Mouse (Mus musculus) hindbrain, embryonic 11.5 days (tissue): ENCODE data around the gene Dnah11. TPM values are rescaled to one million over a fixed set of nuclear protein-coding genes. Genes with fewer than 3 reads are reported as not detected.
"Not testable (repeated sequence)": the region's sequence is repeated elsewhere in the genome, so short reads cannot be mapped to it uniquely, and the experiment has no call there.

ENCODE experiments used
- ATAC-seq: fragments of 200-750 bp; cut with Nextera tagmentation; 2 replicates; pipeline ENCODE4 v1.8.0; 2017; ENCODE audit warnings: mild to moderate bottlenecking, moderate TSS enrichment, moderate library complexity; ENCODE audit not compliant: low FRiP score
- DNase-seq: peaks from one replicate; pipeline ENCODE4 v3.0.0-alpha.2; 2015; ENCODE audit warnings: low spot score
- H3K27ac ChIP-seq: fragments of 300-500 bp; sonication (generic); 2 replicates; pipeline ENCODE4 v1.5.1; 2014; ENCODE audit warnings: mild to moderate bottlenecking, low read depth, low read length
- H3K27me3 ChIP-seq: fragments of 300-500 bp; sonication (generic); 2 replicates; pipeline ENCODE4 v1.6.1; 2014; ENCODE audit warnings: mild to moderate bottlenecking, low read length, moderate library complexity, mixed read lengths; ENCODE audit not compliant: control insufficient read depth, insufficient read depth
- H3K36me3 ChIP-seq: fragments of 300-500 bp; sonication (generic); 2 replicates; pipeline ENCODE4 v1.6.1; 2014; ENCODE audit warnings: mild to moderate bottlenecking, low read length, moderate library complexity, mixed read lengths; ENCODE audit not compliant: control insufficient read depth, insufficient read depth
- H3K4me1 ChIP-seq: fragments of 300-500 bp; sonication (generic); replicated peaks from 2 replicates; pipeline ENCODE4 v1.6.1; 2014; ENCODE audit warnings: low read length, mixed read lengths; ENCODE audit not compliant: control insufficient read depth, insufficient read depth
- H3K4me2 ChIP-seq: fragments of 300-500 bp; sonication (generic); replicated peaks from 2 replicates; pipeline ENCODE4 v1.6.1; 2014; ENCODE audit warnings: mild to moderate bottlenecking, low read depth, low read length
- H3K4me3 ChIP-seq: fragments of 300-500 bp; sonication (generic); 2 replicates; pipeline ENCODE4 v1.5.1; 2014; ENCODE audit warnings: low read depth, low read length
- H3K9ac ChIP-seq: fragments of 300-500 bp; sonication (generic); 2 replicates; pipeline ENCODE4 v1.6.1; 2014; ENCODE audit warnings: low read depth, low read length
- H3K9me3 ChIP-seq: fragments of 300-500 bp; sonication (generic); 2 replicates; pipeline ENCODE4 v1.6.1; 2016; ENCODE audit warnings: low read length; ENCODE audit not compliant: control insufficient read depth
- WGBS: fragments of 180-500 bp; shearing (Covaris S2); extraction: QIAGEN DNeasy Blood & Tissue Kit; methylation state at CpG from one replicate; pipeline ENCODE4 v1.1.7; 2014; 5-methylcytosine and 5-hydroxymethylcytosine counted together
- polyA plus RNA-seq: library from polyadenylated mRNA; unstranded; fragments of >200 nt; fragmentation: Nextera tagmentation; extraction: Ambion mirVana; gene quantifications from 2 replicates; pipeline ENCODE4 v1.2.1, GENCODE M21; 2014

Gene Dnah11
- polyA plus RNA-seq, 1 experiment from 2014 or later: 0.43 TPM

DNA sequence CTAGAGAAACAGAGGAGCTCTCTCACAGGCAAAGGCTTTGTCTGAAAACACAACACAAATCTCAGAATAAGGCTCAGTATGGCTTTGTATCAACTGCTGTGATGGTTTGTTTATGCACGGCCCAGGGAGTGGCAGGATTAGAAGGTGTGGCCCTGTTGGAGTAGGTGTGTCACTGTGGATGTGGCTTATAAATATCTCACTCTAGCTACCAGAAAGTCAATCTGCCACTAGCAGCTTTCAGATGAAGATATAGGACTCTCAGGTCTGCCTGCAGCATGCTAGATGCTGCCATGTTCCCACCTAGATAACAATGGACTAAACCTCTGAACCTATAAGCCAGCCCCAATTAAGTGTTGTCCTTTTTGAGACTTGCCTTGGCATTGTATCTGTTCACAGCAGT, 266.8 kb downstream of the Dnah11 start:
- ATAC-seq (no peak), DNase-seq (no peak)
- WGBS: 85% methylated on average over 1 of the region's 1 CpGs
- Histone ChIP-seq H3K36me3 (no peaks in the 10 kb centered on the region), H3K4me1 (no peaks in the 10 kb centered on the region), H3K4me2 (no peak overlapping the region), H3K27me3 (no peaks in the 10 kb centered on the region), H3K9me3 (no peaks in the 10 kb centered on the region), H3K9ac (no peak overlapping the region), H3K4me3 (no peak overlapping the region), H3K27ac (no peak overlapping the region)

DNA sequence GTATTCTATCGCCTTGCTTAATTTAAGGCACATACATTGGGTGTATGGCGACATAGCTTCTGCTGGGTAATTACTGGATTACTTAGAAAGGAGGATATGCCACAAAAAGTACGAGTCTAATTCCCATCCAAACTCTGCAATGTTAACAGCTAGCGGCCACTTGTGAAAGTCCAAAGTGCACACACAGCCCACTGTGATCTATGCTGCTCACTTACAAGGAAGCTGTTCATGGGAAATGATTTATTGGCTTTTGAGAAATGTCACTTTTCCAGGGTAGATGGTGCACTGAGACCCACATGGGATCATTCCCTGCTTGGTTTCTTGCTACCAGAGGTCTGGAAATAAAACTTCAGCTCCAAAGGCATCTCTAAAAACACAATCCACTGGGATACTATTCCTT, 269.1 kb downstream of the Dnah11 start:
- Histone ChIP-seq H3K27ac (no peak overlapping the region), H3K4me3 (no peak overlapping the region), H3K27me3 (no peaks in the 10 kb centered on the region), H3K9ac (no peak overlapping the region), H3K9me3 (no peaks in the 10 kb centered on the region), H3K36me3 (no peaks in the 10 kb centered on the region), H3K4me1 (no peaks in the 10 kb centered on the region), H3K4me2 (no peak overlapping the region)
- DNase-seq (no peak), ATAC-seq (no peak)
- 92% methylated on average over 4 of the region's 4 CpGs for WGBS

DNA sequence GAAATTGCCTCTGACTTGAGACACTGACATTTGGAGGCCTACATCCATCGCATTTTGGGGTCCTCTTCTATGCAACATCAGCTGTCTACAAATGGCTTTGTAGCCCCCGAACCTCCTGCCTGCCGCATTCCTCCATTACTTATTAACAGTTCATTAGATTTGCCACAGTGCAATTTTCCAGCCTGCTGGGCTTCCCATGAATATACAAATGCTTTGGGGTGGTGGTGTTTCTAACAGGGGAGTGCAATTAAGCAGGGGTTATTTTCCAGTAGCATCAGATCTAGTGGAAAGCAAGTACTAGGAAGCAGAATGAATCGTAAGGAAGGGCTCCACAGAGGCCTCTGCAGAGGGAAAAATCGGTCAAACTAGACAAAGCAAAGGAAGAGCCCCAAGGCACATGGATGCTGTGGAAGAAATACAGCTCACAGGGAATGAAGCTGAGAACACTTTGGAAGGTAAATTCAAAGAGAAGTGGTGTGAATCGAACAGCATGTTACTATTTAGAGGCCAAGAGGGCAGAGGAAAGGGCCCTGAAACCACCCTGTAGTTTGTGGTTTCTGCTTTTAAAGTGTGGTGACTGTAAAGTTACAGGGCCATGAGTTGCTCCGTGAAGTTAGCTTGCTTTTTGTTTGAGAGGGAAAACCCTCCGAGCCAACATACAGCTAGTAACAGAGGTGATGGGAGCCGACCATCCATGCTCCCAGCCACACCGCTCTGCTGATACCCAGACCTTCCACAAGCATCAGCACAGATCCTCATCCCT, 282.8 kb downstream of the Dnah11 start:
- peak; percentile 41 for DNase-seq
- Histone ChIP-seq H3K36me3 (no peaks in the 10 kb centered on the region), H3K9me3 (no peaks in the 10 kb centered on the region), H3K9ac (peak overlapping the region; percentile 24; the same call in 1 of the 2 replicates), H3K4me3 (no peak overlapping the region), H3K4me1 (peaks cover 13% of the 10 kb centered on the region), H3K4me2 (no peak overlapping the region), H3K27ac (no peak overlapping the region), H3K27me3 (no peaks in the 10 kb centered on the region)
- peak; percentile 46; the same call in 1 of the 2 replicates for ATAC-seq
- WGBS: 40% methylated on average over 10 of the region's 10 CpGs

DNA sequence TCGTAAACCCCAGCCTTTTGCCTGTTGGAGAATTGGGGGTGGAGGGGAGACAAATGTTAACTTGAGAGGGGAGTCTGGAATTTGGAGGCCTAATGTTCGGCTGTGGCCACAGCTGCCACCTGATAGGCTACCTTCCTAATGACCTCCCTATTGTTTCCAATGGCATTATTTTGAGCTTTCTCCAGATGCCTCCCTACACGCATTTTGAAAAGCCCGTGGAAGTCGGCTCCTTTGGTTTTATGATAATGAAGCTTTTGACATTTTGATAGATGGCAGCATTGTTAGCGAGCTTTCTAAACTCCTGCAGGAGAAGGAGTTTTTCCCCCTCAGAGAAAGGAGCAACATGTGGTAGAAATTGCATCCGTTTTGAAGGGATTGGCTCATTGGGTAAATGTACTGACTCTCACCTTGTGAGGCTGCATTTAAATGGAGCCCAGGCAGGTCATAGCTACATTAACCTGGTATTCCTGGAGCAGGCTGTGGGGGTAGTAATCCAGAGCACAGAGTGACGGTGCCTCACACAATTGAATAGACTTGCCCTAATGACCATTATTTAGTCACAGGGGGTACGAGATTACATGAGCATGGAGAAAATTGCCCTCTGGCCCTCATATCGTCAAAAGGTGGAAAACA, 284.1 kb downstream of the Dnah11 start:
- H3K4me3 ChIP-seq: no peak overlapping the region
- no peak overlapping the region for H3K9ac ChIP-seq
- H3K36me3 ChIP-seq: no peaks in the 10 kb centered on the region
- no peak overlapping the region for H3K4me2 ChIP-seq
- peak; percentile 62 for ATAC-seq
- DNase-seq: peak; percentile 39
- no peak overlapping the region for H3K27ac ChIP-seq
- peaks cover 13% of the 10 kb centered on the region for H3K4me1 ChIP-seq
- H3K9me3 ChIP-seq: no peaks in the 10 kb centered on the region
- no peaks in the 10 kb centered on the region for H3K27me3 ChIP-seq
- WGBS: 12% methylated on average over 10 of the region's 10 CpGs

DNA sequence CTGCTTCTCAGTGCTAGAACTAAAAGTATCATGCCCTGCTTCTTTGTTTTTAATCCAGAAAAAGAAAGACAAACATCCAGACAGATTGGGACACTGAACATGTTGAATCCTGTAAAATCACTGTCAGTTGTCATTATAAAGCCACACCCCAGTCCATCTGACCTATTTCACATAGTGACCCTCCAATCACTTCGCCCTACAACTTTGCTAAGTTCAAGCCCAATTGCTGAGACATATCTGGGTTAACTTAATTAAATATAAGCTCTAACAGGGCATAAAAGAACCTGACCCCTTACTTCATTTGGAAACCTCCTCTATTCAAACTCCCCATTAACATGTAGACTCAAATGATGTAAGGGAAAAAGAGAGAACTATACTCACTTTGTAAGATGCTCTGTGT, 287.4 kb downstream of the Dnah11 start:
- Histone ChIP-seq H3K4me3 (no peak overlapping the region), H3K27me3 (no peaks in the 10 kb centered on the region), H3K4me2 (no peak overlapping the region), H3K36me3 (no peaks in the 10 kb centered on the region), H3K9ac (no peak overlapping the region), H3K4me1 (peaks cover 13% of the 10 kb centered on the region), H3K9me3 (no peaks in the 10 kb centered on the region), H3K27ac (no peak overlapping the region)
- ATAC-seq: no peak
- 88% methylated on average over 1 of the region's 1 CpGs for WGBS
- DNase-seq: no peak

DNA sequence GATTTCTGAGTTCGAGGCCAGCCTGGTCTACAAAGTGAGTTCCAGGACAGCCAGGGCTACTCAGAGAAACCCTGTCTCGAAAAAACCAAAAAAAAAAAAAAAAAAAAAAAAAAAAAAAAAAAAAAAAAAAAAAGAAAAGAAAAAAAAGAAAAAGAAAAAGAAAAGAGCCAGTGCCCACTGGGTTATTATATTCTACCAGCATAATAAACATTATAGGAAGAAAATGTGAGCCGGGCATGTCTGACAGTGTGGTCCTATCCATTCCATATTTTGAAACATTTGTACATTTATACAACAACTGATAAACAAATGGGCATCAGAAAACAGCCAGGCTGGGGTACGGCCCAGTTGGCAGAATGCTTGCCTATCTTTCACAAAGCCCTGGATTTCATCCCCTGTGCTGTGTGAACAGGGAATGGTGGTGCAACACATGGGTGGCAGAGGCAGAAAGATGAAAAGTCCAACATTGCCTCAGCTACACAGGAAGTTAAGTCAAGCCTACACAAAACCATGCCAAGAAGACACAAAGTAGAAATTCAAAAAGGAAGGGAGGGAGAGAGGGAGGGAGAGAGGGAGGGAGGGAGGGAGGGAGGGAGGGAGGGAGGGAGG, 293.5 kb downstream of the Dnah11 start:
- H3K27ac ChIP-seq, ATAC-seq, H3K9me3 ChIP-seq, H3K4me2 ChIP-seq, H3K9ac ChIP-seq, DNase-seq, H3K4me1 ChIP-seq, H3K27me3 ChIP-seq, H3K36me3 ChIP-seq, H3K4me3 ChIP-seq: not testable (repeated sequence)
- WGBS: 75% methylated on average over 4 of the region's 4 CpGs

DNA sequence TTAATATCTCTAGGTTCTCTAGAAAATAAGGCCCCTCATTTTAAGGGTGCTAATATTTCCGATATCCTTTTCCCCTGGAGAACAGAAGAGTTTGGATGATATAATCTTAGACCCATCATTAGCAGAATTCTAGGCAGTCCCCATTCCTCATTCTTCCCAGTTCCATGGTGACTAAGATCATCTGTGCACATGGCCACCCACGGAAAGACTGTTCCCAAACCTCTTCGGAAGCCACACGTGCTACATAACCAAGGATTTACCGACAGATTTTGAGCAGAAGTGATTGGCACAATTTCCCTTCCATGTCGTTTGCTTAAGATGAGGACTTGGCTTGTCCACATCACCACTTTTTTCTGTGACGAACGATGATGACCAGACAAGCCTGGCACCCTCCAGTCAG, 295.2 kb downstream of the Dnah11 start:
- Histone ChIP-seq H3K9ac (no peak overlapping the region), H3K4me2 (no peak overlapping the region), H3K27me3 (no peaks in the 10 kb centered on the region), H3K4me3 (no peak overlapping the region), H3K36me3 (no peaks in the 10 kb centered on the region), H3K4me1 (no peaks in the 10 kb centered on the region), H3K27ac (no peak overlapping the region), H3K9me3 (no peaks in the 10 kb centered on the region)
- no peak for DNase-seq
- ATAC-seq: no peak
- WGBS: 92% methylated on average over 8 of the region's 8 CpGs

DNA sequence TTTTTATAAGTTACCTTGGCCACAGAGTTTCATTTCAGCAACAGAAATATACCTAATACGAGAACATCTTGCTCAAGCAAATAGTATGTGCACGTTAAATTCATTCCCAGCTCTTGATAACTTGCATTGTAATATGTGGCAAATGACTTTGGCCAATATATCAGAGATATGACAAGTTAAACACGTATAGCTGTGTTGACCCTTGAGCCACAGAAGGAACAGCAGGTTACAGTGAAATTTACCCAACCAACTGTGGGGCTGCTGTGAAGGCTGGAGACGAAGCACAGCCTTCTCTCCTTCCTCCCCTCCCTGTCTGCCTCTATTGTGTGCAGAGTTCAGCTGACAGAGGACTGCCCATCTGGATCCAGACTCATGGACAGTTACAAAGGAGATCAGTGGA, 297.5 kb downstream of the Dnah11 start:
- not testable (repeated sequence) for H3K27ac ChIP-seq, H3K36me3 ChIP-seq, H3K4me2 ChIP-seq, H3K4me1 ChIP-seq, DNase-seq, H3K9ac ChIP-seq, H3K4me3 ChIP-seq, ATAC-seq, H3K27me3 ChIP-seq, H3K9me3 ChIP-seq
- 36% methylated on average over 1 of the region's 4 CpGs for WGBS

DNA sequence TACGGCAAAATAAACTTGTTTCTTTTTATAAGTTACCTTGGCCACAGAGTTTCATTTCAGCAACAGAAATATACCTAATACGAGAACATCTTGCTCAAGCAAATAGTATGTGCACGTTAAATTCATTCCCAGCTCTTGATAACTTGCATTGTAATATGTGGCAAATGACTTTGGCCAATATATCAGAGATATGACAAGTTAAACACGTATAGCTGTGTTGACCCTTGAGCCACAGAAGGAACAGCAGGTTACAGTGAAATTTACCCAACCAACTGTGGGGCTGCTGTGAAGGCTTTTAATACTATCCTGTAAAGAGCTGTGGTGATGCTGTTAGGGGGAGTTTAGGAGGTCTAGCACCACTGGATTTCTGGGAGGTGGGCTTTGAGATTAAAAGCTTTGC, 298.0 kb downstream of the Dnah11 start:
- no CpG with 5 or more reads among the region's 4 CpGs for WGBS
- H3K4me2 ChIP-seq, H3K4me3 ChIP-seq, H3K9ac ChIP-seq, H3K27ac ChIP-seq, H3K27me3 ChIP-seq, H3K9me3 ChIP-seq, H3K4me1 ChIP-seq, H3K36me3 ChIP-seq, ATAC-seq, DNase-seq: not testable (repeated sequence)
